Mouse (Mus musculus) heart, embryonic 16.5 days (tissue): ENCODE measurements around the gene Cited4. TPM values are rescaled to one million over a fixed set of nuclear protein-coding genes. Genes with fewer than 3 reads are reported as not detected.

Experiments
- ATAC-seq: fragments of 200-750 bp; cut with Nextera tagmentation; replicated peaks from 2 replicates; pipeline ENCODE4 v1.8.0; 2017; ENCODE audit warnings: moderate number of reproducible peaks; ENCODE audit not compliant: insufficient read depth, low FRiP score; ENCODE audit errors: extremely low read depth
- H3K27ac ChIP-seq: fragments of 300-500 bp; sonication (generic); 2 replicates; pipeline ENCODE4 v1.5.1; 2014; ENCODE audit warnings: mild to moderate bottlenecking, low read length, control low read depth, moderate library complexity
- H3K27me3 ChIP-seq: fragments of 300-500 bp; sonication (generic); 2 replicates; pipeline ENCODE4 v1.6.1; 2014; ENCODE audit warnings: low read length, mixed read lengths; ENCODE audit not compliant: control insufficient read depth, insufficient read depth
- H3K36me3 ChIP-seq: fragments of 300-500 bp; sonication (generic); 2 replicates; pipeline ENCODE4 v1.6.1; 2014; ENCODE audit not compliant: control insufficient read depth, insufficient read depth
- H3K4me1 ChIP-seq: fragments of 300-500 bp; sonication (generic); 2 replicates; pipeline ENCODE4 v1.6.1; 2014; ENCODE audit warnings: low read length, mixed read lengths; ENCODE audit not compliant: control insufficient read depth, insufficient read depth
- H3K4me2 ChIP-seq: fragments of 300-500 bp; sonication (generic); 2 replicates; pipeline ENCODE4 v1.6.1; 2014; ENCODE audit warnings: low read depth, mild to moderate bottlenecking, control low read depth, low read length
- H3K4me3 ChIP-seq: fragments of 300-500 bp; sonication (generic); 2 replicates; pipeline ENCODE4 v1.5.1; 2014; ENCODE audit warnings: mild to moderate bottlenecking, control low read depth, low read length
- H3K9ac ChIP-seq: fragments of 300-500 bp; sonication (generic); 2 replicates; pipeline ENCODE4 v1.6.1; 2014; ENCODE audit warnings: low read length, control low read depth
- H3K9me3 ChIP-seq: fragments of 300-500 bp; sonication (generic); replicated peaks from 2 replicates; pipeline ENCODE4 v1.6.1; 2016; ENCODE audit warnings: low read length; ENCODE audit not compliant: control insufficient read depth
- WGBS: fragments of 180-500 bp; shearing (Covaris S2); extraction: QIAGEN DNeasy Blood & Tissue Kit; methylation state at CpG from one replicate; pipeline ENCODE4 v1.1.7; 2014; 5-methylcytosine and 5-hydroxymethylcytosine counted together
- polyA plus RNA-seq: library from polyadenylated mRNA; unstranded; fragments of >200 nt; fragmentation: Nextera tagmentation; extraction: Ambion mirVana; gene quantifications from 2 replicates; pipeline ENCODE4 v1.2.1, GENCODE M21; 2015

The Cited4 gene
- polyA plus RNA-seq, 1 experiment from 2014 or later: 24.0 TPM

- H3K9me3 ChIP-seq: no peaks in the 10 kb centered on the region
- H3K4me3 ChIP-seq: no peak overlapping the region
- H3K36me3 ChIP-seq: no peaks in the 10 kb centered on the region
- H3K4me2 ChIP-seq: no peak overlapping the region
- H3K27me3 ChIP-seq: no peaks in the 10 kb centered on the region
- no peak for ATAC-seq
- 66% methylated on average over 5 of the region's 5 CpGs for WGBS
- H3K27ac ChIP-seq: no peak overlapping the region
- H3K9ac ChIP-seq: no peak overlapping the region
- peaks cover 22% of the 10 kb centered on the region for H3K4me1 ChIP-seq
Measured at GRCm38 (mm10) chr4:120669585-120669984, 3.2 kb downstream of the Cited4 start.

- Histone ChIP-seq H3K27me3 (no peaks in the 10 kb centered on the region), H3K9me3 (no peaks in the 10 kb centered on the region), H3K9ac (no peak overlapping the region), H3K36me3 (no peaks in the 10 kb centered on the region), H3K4me2 (no peak overlapping the region), H3K27ac (no peak overlapping the region), H3K4me1 (peaks cover 12% of the 10 kb centered on the region), H3K4me3 (no peak overlapping the region)
- ATAC-seq: no peak
- WGBS: 53% methylated on average over 12 of the region's 12 CpGs
Measured at GRCm38 (mm10) chr4:120671046-120671445, 4.7 kb downstream of the Cited4 start.

GRCm38 (mm10) chr4:120673606-120674005, 7.2 kb downstream of the Cited4 start:
- Histone ChIP-seq H3K4me2 (no peak overlapping the region), H3K4me1 (peaks cover 5% of the 10 kb centered on the region; the same call in 1 of the 2 replicates), H3K27ac (no peak overlapping the region), H3K27me3 (no peaks in the 10 kb centered on the region), H3K9ac (no peak overlapping the region), H3K4me3 (no peak overlapping the region), H3K9me3 (no peaks in the 10 kb centered on the region), H3K36me3 (no peaks in the 10 kb centered on the region)
- WGBS: 91% methylated on average over 3 of the region's 3 CpGs
- no peak for ATAC-seq

GRCm38 (mm10) chr4:120674775-120675451, 8.5 kb downstream of the Cited4 start:
- 0 out of 2 replicates have a peak, but pooled peaks cover 2% of the 10 kb centered on the region for H3K4me1 ChIP-seq
- H3K4me2 ChIP-seq: no peak overlapping the region
- H3K9me3 ChIP-seq: no peaks in the 10 kb centered on the region
- no peak overlapping the region for H3K9ac ChIP-seq
- H3K27me3 ChIP-seq: no peaks in the 10 kb centered on the region
- ATAC-seq: no peak
- H3K4me3 ChIP-seq: no peak overlapping the region
- H3K36me3 ChIP-seq: no peaks in the 10 kb centered on the region
- WGBS: 40% methylated on average over 8 of the region's 8 CpGs
- no peak overlapping the region for H3K27ac ChIP-seq

- Histone ChIP-seq H3K4me3 (no peak overlapping the region), H3K27me3 (no peaks in the 10 kb centered on the region), H3K4me2 (no peak overlapping the region), H3K36me3 (no peaks in the 10 kb centered on the region), H3K9ac (no peak overlapping the region), H3K4me1 (0 out of 2 replicates have a peak, but pooled peaks cover 2% of the 10 kb centered on the region), H3K9me3 (no peaks in the 10 kb centered on the region), H3K27ac (no peak overlapping the region)
- 69% methylated on average over 2 of the region's 2 CpGs for WGBS
- no peak for ATAC-seq
Measured at GRCm38 (mm10) chr4:120675640-120676039, 9.3 kb downstream of the Cited4 start.

GRCm38 (mm10) chr4:120680953-120681352, 14.6 kb downstream of the Cited4 start:
- no peak overlapping the region for H3K4me2 ChIP-seq
- no peaks in the 10 kb centered on the region for H3K4me1 ChIP-seq
- no peaks in the 10 kb centered on the region for H3K27me3 ChIP-seq
- H3K36me3 ChIP-seq: no peaks in the 10 kb centered on the region
- H3K4me3 ChIP-seq: no peak overlapping the region
- WGBS: 48% methylated on average over 7 of the region's 7 CpGs
- no peak overlapping the region for H3K9ac ChIP-seq
- H3K27ac ChIP-seq: no peak overlapping the region
- H3K9me3 ChIP-seq: no peaks in the 10 kb centered on the region
- ATAC-seq: no peak

GRCm38 (mm10) chr4:120682168-120682567, 15.8 kb downstream of the Cited4 start:
- Histone ChIP-seq H3K4me1 (no peaks in the 10 kb centered on the region), H3K36me3 (no peaks in the 10 kb centered on the region), H3K27ac (no peak overlapping the region), H3K9me3 (no peaks in the 10 kb centered on the region), H3K4me3 (no peak overlapping the region), H3K27me3 (no peaks in the 10 kb centered on the region), H3K4me2 (no peak overlapping the region), H3K9ac (no peak overlapping the region)
- no peak for ATAC-seq
- WGBS: 28% methylated on average over 10 of the region's 10 CpGs

- Histone ChIP-seq H3K4me2 (no peak overlapping the region), H3K9ac (no peak overlapping the region), H3K4me3 (no peak overlapping the region), H3K27ac (no peak overlapping the region), H3K36me3 (no peaks in the 10 kb centered on the region), H3K4me1 (no peaks in the 10 kb centered on the region), H3K9me3 (no peaks in the 10 kb centered on the region), H3K27me3 (no peaks in the 10 kb centered on the region)
- no peak for ATAC-seq
- 43% methylated on average over 9 of the region's 9 CpGs for WGBS
Measured at GRCm38 (mm10) chr4:120683278-120683997, 17.1 kb downstream of the Cited4 start.

- WGBS: 67% methylated on average over 6 of the region's 6 CpGs
- Histone ChIP-seq H3K4me2 (no peak overlapping the region), H3K4me1 (no peaks in the 10 kb centered on the region), H3K36me3 (no peaks in the 10 kb centered on the region), H3K9me3 (no peaks in the 10 kb centered on the region), H3K4me3 (no peak overlapping the region), H3K27me3 (no peaks in the 10 kb centered on the region), H3K27ac (no peak overlapping the region), H3K9ac (no peak overlapping the region)
- ATAC-seq: no peak
Measured at GRCm38 (mm10) chr4:120687282-120687681, 20.9 kb downstream of the Cited4 start.
